Mouse (Mus musculus): Measurements from ENCODE around the gene F8a. TPM values are rescaled to one million over a fixed set of nuclear protein-coding genes. Genes with fewer than 3 reads are reported as not detected.
A peak's percentile ranks its signal among the peaks of the same experiment; 100 is the strongest.
"Not testable (repeated sequence)": the region's sequence is repeated elsewhere in the genome, so short reads cannot be mapped to it uniquely, and the experiment has no call there.

Gene F8a
- total RNA-seq (2012; rRNA removed) (3.3 and 3.4 TPM in 2 replicates), polyA plus RNA-seq (2012; ENCODE audit: insufficient read depth in 1 of 2, insufficient read length in 2 of 2, low read depth in 1 of 2, low replicate concordance in 2 of 2, missing spikeins in 1 of 2) (1 to 10 TPM in 1 of 2 experiments, not detected in 1; 6.0 TPM)

DNA sequence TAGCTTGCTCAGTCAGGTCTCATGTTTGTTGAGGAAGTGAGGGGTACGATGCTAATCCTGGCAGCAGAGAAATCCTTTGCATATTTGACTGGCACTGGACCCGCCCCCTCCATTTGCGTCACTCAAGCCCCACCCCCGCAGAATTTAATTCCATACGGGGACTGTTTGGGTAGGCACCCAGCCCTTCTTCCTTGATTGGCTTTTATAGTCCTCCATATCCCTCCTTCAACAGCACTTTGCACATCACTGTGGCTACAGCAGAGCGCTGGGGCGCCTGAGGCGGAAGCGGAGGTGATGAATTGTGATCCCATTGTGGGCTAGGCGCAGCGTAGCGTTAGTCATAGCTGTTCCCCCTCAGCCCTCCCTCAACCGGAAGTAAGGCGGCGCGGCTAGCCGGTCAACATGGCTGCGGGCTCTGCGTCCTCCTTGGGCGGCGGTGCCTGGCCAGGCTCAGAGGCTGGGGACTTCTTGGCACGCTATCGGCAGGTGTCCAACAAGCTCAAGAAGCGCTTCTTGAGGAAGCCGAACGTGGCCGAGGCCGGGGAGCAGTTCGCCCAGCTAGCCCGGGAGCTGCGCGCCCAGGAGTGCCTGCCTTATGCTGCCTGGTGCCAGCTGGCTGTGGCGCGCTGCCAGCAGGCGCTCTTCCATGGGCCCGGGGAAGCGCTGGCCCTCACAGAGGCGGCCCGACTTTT, at the start of gene F8a:
TSS of gene F8a (plus strand) at position 378 of the 692 bp plus-strand sequence.
- no peaks in the 10 kb centered on the region for H3K9me3 ChIP-seq (replicated peaks; ENCODE audit: insufficient read depth, low read length)
- peak within 1 kb of the TSS; percentile 76 for H3K9ac ChIP-seq (ENCODE audit: control insufficient read depth, low read depth, low read length, poor library complexity, severe bottlenecking)
- no peaks in the 10 kb centered on the region for H3K27me3 ChIP-seq (ENCODE audit: control insufficient read depth in 1 of 2, insufficient read depth in 2 of 2, low read length in 2 of 2)
- peaks cover 0 to 11% of the 10 kb centered on the region in 2 experiments; a peak in 2 of 4 replicates for H3K36me3 ChIP-seq (ENCODE audit: control insufficient read depth in 1 of 2, insufficient read depth in 2 of 2, low read length in 2 of 2)
- TF ChIP-seq GATA1 (IDR thresholded peaks at IDR 0.05; ENCODE audit: low read depth, low read length), result no peak
- peak; percentile 17; the same call in 1 of the 2 replicates for TF ChIP-seq MXI1 (IDR thresholded peaks at IDR 0.05; ENCODE audit: low read depth, low read length)
- peak; percentile 69 for TF ChIP-seq ELF1 (IDR thresholded peaks at IDR 0.05; ENCODE audit: low read depth, low read length)
- no peak for TF ChIP-seq TCF12 (IDR thresholded peaks at IDR 0.05; ENCODE audit: low read depth, low read length)
- TF ChIP-seq MYB (IDR thresholded peaks at IDR 0.05; ENCODE audit: low read depth, low read length), result no peak
- TF ChIP-seq NELFE (IDR thresholded peaks at IDR 0.05; ENCODE audit: low read depth, low read length), result peak; percentile 49
- peak; percentile 40 to 68; a peak in 2 of 4 replicates for TF ChIP-seq POLR2A (IDR thresholded peaks at IDR 0.05; ENCODE audit: control insufficient read depth in 1 of 2, insufficient read depth in 1 of 2, low read depth in 1 of 2, low read length in 2 of 2, poor library complexity in 1 of 2)
- TF ChIP-seq HCFC1 (IDR thresholded peaks at IDR 0.05; ENCODE audit: low read depth, low read length), result peak; percentile 60
- TF ChIP-seq SIN3A (IDR thresholded peaks at IDR 0.05; ENCODE audit: low read length), result peak; percentile 4; the same call in 1 of the 2 replicates
- peak; percentile 69 for TF ChIP-seq TBP (IDR thresholded peaks at IDR 0.05; ENCODE audit: low read depth, low read length)
- peak; percentile 22; the same call in 1 of the 2 replicates for TF ChIP-seq ETS1 (IDR thresholded peaks at IDR 0.05; ENCODE audit: low read depth, low read length)
- peak within 1 kb of the TSS; percentile 94 for H3K27ac ChIP-seq (ENCODE audit: control insufficient read depth, low read depth, low read length)
- H3K4me1 ChIP-seq (ENCODE audit: control insufficient read depth in 1 of 2, insufficient read depth in 2 of 2, low read length in 2 of 2), result peaks cover 3% of the 10 kb centered on the region in 2 experiments; a peak in 2 of 4 replicates
- peak within 1 kb of the TSS; percentile 59 to 75 for H3K4me3 ChIP-seq (ENCODE audit: control insufficient read depth in 1 of 2, insufficient read depth in 1 of 2, low read depth in 2 of 2, low read length in 2 of 2)
- peaks cover 2% of the 10 kb centered on the region; the same call in 1 of the 2 replicates for H3K79me2 ChIP-seq (ENCODE audit: control insufficient read depth, insufficient read depth, low read length, poor library complexity)
- peak; percentile 90 for DNase-seq (ENCODE audit: low read depth, low spot score)

DNA sequence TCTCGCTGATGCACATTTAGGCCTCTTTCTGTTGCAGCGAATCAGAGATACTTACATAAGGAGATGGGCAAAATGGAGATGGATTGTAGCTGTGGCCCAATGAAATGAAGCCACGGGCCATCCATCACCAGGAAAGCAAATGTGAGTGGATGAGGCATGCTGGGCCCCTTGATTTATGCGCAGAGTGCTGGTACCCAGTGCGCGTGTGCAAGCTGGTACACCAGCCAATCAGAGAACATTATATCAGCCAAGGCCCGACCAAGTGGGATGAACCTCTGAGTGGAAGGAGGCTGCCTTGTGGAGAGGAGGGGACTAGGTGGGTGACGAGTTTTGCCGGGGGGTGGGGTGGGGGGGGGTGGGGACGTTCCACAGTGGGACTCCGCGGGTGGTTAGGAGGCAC, 36.2 kb upstream of the F8a start, which contains the start of gene Xlr3b:
TSS of gene Xlr3b (plus strand) at position 274 of the 400 bp plus-strand sequence.
- DNase-seq (ENCODE audit: low read depth, low spot score), result peak; percentile 89
- H3K79me2 ChIP-seq (ENCODE audit: control insufficient read depth, insufficient read depth, low read length, poor library complexity); H3K27ac ChIP-seq (ENCODE audit: control insufficient read depth, low read depth, low read length); H3K4me1 ChIP-seq (ENCODE audit: control insufficient read depth in 1 of 2, insufficient read depth in 2 of 2, low read length in 2 of 2); H3K9me3 ChIP-seq (replicated peaks; ENCODE audit: insufficient read depth, low read length); H3K36me3 ChIP-seq (ENCODE audit: control insufficient read depth in 1 of 2, insufficient read depth in 2 of 2, low read length in 2 of 2); H3K27me3 ChIP-seq (ENCODE audit: control insufficient read depth in 1 of 2, insufficient read depth in 2 of 2, low read length in 2 of 2): not testable (repeated sequence)
- TF ChIP-seq NRF1 (IDR thresholded peaks at IDR 0.05; ENCODE audit: insufficient read depth, low read depth, low read length, poor library complexity, severe bottlenecking), result peak; percentile 74
- TF ChIP-seq NELFE (IDR thresholded peaks at IDR 0.05; ENCODE audit: low read depth, low read length), result peak; percentile 27; the same call in 1 of the 2 replicates
- TF ChIP-seq HCFC1 (IDR thresholded peaks at IDR 0.05; ENCODE audit: low read depth, low read length), result peak; percentile 59; the same call in 1 of the 2 replicates
- peak; percentile 19; the same call in 1 of the 2 replicates for TF ChIP-seq CHD2 (IDR thresholded peaks at IDR 0.05; ENCODE audit: low read length)
- peak within 1 kb of the TSS; percentile 55 to 79 for H3K4me3 ChIP-seq (ENCODE audit: control insufficient read depth in 1 of 2, insufficient read depth in 1 of 2, low read depth in 2 of 2, low read length in 2 of 2)
- H3K9ac ChIP-seq (ENCODE audit: control insufficient read depth, low read depth, low read length, poor library complexity, severe bottlenecking), result peak within 1 kb of the TSS; percentile 64

- H3K4me1 ChIP-seq (ENCODE audit: control insufficient read depth in 1 of 2, insufficient read depth in 2 of 2, low read length in 2 of 2); H3K27me3 ChIP-seq (ENCODE audit: control insufficient read depth in 1 of 2, insufficient read depth in 2 of 2, low read length in 2 of 2); H3K79me2 ChIP-seq (ENCODE audit: control insufficient read depth, insufficient read depth, low read length, poor library complexity); H3K36me3 ChIP-seq (ENCODE audit: control insufficient read depth in 1 of 2, insufficient read depth in 2 of 2, low read length in 2 of 2); H3K9me3 ChIP-seq (replicated peaks; ENCODE audit: insufficient read depth, low read length): not testable (repeated sequence)
- DNase-seq (ENCODE audit: low read depth, low spot score), result peak; percentile 13
- Histone ChIP-seq H3K4me3 (ENCODE audit: control insufficient read depth in 1 of 2, insufficient read depth in 1 of 2, low read depth in 2 of 2, low read length in 2 of 2) (peak within 1 kb of the TSS; percentile 50 to 54), H3K27ac (ENCODE audit: control insufficient read depth, low read depth, low read length) (peak within 1 kb of the TSS; percentile 42), H3K9ac (ENCODE audit: control insufficient read depth, low read depth, low read length, poor library complexity, severe bottlenecking) (peak within 1 kb of the TSS; percentile 54)
Observed at GRCm38 (mm10) chrX:73213819-73214564, 14.1 kb upstream of the F8a start, which contains the start of gene Xlr4b. Gene Xlr4b (plus strand): TSS chrX:73214333.

Data from MEL (cell line).